Mouse (Mus musculus): Measurements from ENCODE around the gene Olfr1158.
"Not testable (repeated sequence)": the region's sequence is repeated elsewhere in the genome, so short reads cannot be mapped to it uniquely, and the experiment has no call there.

Gene Olfr1158

GRCm38 (mm10) chr2:87989813-87990212 is at the start of gene Olfr1158:
Gene Olfr1158 (plus strand): TSS chr2:87990113.
- DNase-seq (ENCODE audit: low spot score in 2 of 2) = no peak

GRCm38 (mm10) chr2:87945037-87945436 is 44.9 kb upstream of the Olfr1158 start, which contains the start of gene Olfr1155:
Gene Olfr1155 (minus strand): TSS chr2:87945137.
- DNase-seq (ENCODE audit: low spot score in 2 of 2) = no peak

DNA sequence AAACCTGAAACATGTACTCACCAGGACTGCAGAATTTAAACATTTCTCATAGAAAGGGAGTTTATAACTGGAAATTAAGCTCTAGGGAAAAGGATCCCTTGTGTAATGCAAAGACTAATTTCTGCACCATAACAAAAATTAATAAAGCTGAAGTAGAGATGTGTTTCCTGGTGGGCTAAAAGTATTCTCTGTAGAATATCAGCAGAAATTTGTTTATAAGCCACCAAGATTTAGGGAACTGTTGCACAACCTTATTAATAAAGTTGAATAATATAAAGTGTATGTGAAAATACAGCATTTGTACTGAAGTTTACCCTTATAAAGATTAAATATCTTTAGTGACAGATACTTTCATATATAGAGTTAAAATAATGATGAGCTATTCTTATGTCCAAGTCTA is 36.9 kb upstream of the Olfr1158 start, which contains the start of gene Olfr1156:
Gene Olfr1156 (minus strand): TSS at position 101 of the 400 bp plus-strand sequence.
- no peak for DNase-seq (ENCODE audit: low spot score in 2 of 2)

GRCm38 (mm10) chr2:87968199-87968598 is 21.7 kb upstream of the Olfr1158 start, which contains the start of gene Olfr1157:
Gene Olfr1157 (minus strand): TSS chr2:87968299.
- DNase-seq (ENCODE audit: low spot score in 2 of 2) = no peak

GRCm38 (mm10) chr2:87974563-87974962 is 15.3 kb upstream of the Olfr1158 start, which contains the start of gene Olfr74:
Gene Olfr74 (minus strand): TSS chr2:87974663.
- no peak for DNase-seq (ENCODE audit: low spot score in 2 of 2)

DNA sequence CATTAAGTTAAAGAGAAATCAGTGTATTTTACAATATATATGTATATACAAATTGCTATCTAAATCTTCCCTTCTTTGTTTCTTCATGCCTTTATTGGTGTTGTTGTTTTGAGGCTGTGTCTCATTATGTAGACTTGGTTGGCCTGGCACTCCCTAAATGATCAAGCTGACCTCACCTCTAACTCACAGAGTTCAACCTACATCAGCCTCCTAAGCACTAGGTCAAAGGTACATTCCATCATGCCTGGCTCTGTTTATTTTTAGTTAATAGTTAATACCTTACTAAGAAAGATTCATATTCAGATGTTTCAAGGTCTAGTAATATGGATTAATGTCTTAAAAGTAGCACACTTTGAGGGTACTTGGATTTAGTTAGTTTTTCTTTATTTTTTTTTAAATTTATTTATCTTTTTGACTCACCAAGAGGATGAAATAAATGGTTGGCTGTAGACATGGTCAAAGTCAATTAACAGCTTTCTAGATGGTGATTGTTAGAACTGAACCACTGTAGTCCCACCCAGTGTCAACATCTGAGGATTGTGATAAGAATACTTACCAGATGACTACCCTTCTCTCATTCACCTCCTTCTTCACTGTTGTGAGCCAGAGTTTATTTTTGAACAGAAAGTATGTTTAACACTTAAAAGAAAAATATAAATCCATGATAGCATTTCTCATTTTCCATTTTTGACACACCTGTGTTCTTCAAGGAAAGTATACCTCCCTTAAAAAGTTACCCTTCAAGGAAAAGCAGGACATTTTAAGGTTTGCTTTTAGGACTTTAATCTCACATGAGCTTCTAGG is 17.8 kb downstream of the Olfr1158 start, which contains the start of gene Olfr1160:
Gene Olfr1160 (minus strand): TSS at position 754 of the 804 bp plus-strand sequence.
- no peak for DNase-seq (ENCODE audit: low spot score in 2 of 2)

DNA sequence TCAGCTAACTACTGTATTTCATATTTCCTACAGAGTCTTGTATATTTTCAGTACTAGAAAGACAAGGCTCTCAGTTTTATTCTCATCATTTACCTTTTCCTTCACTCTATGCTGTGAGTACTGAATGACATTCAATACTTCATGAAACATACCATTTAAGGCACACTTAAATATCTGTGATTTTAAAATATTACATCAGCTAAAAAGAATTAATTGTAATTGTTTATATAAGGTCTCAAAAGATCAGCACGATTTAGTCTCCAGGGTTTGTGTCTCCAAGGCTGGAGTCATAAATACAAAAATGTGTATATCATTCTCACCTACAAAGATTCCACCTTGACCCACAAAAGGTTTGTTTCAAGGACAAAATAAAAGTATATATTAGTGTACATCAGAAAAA is 32.6 kb downstream of the Olfr1158 start, which contains the start of gene Olfr1161:
Gene Olfr1161 (plus strand): TSS at position 301 of the 400 bp plus-strand sequence.
- not testable (repeated sequence) for DNase-seq (ENCODE audit: low spot score in 2 of 2)

DNA sequence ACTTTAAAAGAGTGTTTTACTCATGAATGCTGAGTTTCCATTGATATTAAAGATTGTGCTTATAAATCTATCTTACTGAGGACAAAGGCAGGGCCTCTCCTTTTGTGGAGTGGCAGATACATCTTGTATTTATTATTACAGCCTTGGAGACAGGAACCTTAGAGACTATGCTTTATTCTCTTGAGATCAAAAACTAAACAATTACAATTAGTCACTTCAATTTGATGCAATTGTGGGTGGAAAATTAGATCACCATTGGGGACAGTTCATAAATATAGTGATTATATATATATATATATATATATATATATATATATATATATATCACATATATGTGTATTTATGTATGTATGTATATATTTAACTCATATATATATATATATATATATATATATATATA is 47.7 kb downstream of the Olfr1158 start, which contains the start of gene Olfr73:
Gene Olfr73 (minus strand): TSS at position 101 of the 400 bp plus-strand sequence.
- DNase-seq (ENCODE audit: low spot score in 2 of 2) = no peak

Data from heart, adult 9 months (tissue).